Mouse (Mus musculus) C2C12 (cell line): ENCODE results near the gene Prkcq.

Source experiments
- CEBPB ChIP-seq: IDR thresholded peaks from one replicate; pipeline ENCODE4 v1.6.1; 2011; ENCODE audit warnings: low read depth, mild to moderate bottlenecking, control low read depth, moderate library complexity
- CTCF ChIP-seq: IDR thresholded peaks from one replicate; pipeline ENCODE4 v1.5.1; 2011; ENCODE audit not compliant: control insufficient read depth, insufficient read depth, insufficient read length
- MAX ChIP-seq: IDR thresholded peaks from one replicate; pipeline ENCODE4 v1.6.1; 2011; ENCODE audit warnings: mild to moderate bottlenecking, control low read depth
- MYOD1 ChIP-seq: IDR thresholded peaks from one replicate; pipeline ENCODE4 v1.6.1; 2011; ENCODE audit warnings: low read depth; ENCODE audit not compliant: control insufficient read depth, insufficient read length
- MYOG ChIP-seq: IDR thresholded peaks from one replicate; pipeline ENCODE4 v1.6.1; 2011; ENCODE audit not compliant: control insufficient read depth, insufficient read length; ENCODE audit errors: extremely low read depth
- USF1 ChIP-seq: IDR thresholded peaks from one replicate; pipeline ENCODE4 v1.6.1; 2011; ENCODE audit warnings: low read depth, mild to moderate bottlenecking, control low read depth, moderate library complexity

- TF ChIP-seq CTCF: no peak
- no peak for TF ChIP-seq MYOG
- no peak for TF ChIP-seq MAX
- no peak for TF ChIP-seq CEBPB
- no peak for TF ChIP-seq USF1
- TF ChIP-seq MYOD1: no peak
Measured at GRCm38 (mm10) chr2:11171754-11172501, at the start of gene Prkcq.
